Mouse (Mus musculus): Measurements from ENCODE around the gene Frat2. TPM values are rescaled to one million over a fixed set of nuclear protein-coding genes. Genes with fewer than 3 reads are reported as not detected.
"Not testable (repeated sequence)": the region's sequence is repeated elsewhere in the genome, so short reads cannot be mapped to it uniquely, and the experiment has no call there.

Frat2 gene
- polyA plus RNA-seq, 1 experiment from 2014 or later, result 1.2 TPM

DNA sequence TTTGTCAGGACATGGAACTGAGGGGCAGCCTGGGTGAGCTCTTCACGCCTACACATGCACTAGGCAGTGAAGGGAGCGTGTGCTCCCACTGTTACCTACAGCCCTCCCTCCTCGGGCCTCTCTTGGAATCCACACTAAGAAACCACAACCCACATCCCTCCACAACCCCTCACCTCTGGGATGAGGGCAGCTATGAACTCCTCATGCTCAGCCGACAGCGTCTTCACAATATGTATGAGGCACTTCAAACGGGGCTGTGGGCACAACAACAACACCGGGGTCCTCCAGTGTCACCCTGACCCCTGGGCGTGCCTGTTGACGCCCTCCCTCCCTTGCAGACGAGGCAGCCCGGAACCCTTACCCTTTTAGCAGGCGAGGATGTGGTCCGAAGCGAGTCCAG lies 26.4 kb upstream of the Frat2 start:
- 88% methylated on average over 14 of the region's 14 CpGs for WGBS
- Histone ChIP-seq H3K36me3 (ENCODE audit: control insufficient read depth, insufficient read depth, low read length) (peaks cover 71% of the 10 kb centered on the region), H3K9ac (ENCODE audit: low read length) (no peak overlapping the region)

DNA sequence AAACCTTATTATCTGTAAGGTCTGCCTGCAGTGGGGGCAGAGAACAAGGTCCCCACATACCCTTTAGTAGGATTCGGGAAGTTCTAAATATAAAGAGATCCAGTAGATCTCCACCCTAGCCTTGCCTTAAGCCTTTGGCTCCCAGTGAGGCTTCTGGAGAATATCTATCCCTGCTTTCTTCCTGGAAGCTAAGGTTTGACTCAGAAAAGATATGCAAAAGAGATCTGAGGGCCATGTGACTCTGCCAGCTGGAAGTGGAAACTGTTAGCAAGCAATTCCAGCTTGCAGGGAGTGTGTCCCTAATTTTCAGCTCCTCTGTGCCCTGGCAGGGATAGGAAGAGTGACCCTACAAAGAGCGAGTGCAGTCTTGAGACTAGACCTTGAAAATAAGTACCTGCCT lies 24.4 kb upstream of the Frat2 start:
- Histone ChIP-seq H3K4me3 (ENCODE audit: control insufficient read depth in 1 of 2, insufficient read depth in 1 of 2, low read depth in 1 of 2, low read length in 2 of 2) (no peak overlapping the region), H3K27me3 (ENCODE audit: control insufficient read depth, insufficient read depth, low read length) (no peaks in the 10 kb centered on the region), H3K9me3 (ENCODE audit: control insufficient read depth, low read length) (no peaks in the 10 kb centered on the region), H3K4me1 (ENCODE audit: control insufficient read depth in 2 of 2, insufficient read depth in 2 of 2, low read length in 2 of 2) (no peaks in the 10 kb centered on the region), H3K36me3 (ENCODE audit: control insufficient read depth, insufficient read depth, low read length) (peaks cover 83% of the 10 kb centered on the region), H3K4me2 (ENCODE audit: low read length) (no peak overlapping the region), H3K27ac (replicated peaks in 1 of 2; ENCODE audit: control insufficient read depth in 1 of 2, insufficient read depth in 1 of 2, low read depth in 2 of 2, low read length in 2 of 2) (no peak overlapping the region), H3K9ac (ENCODE audit: low read length) (no peak overlapping the region)
- WGBS, result 79% methylated on average over 2 of the region's 2 CpGs
- no peak for ATAC-seq (ENCODE audit: insufficient number of reproducible peaks, insufficient read depth, low FRiP score, low read depth)

More for the DNA sequence above, 26.4 kb upstream of the Frat2 start:
- Histone ChIP-seq H3K27me3 (ENCODE audit: control insufficient read depth, insufficient read depth, low read length) (no peaks in the 10 kb centered on the region), H3K27ac (replicated peaks in 1 of 2; ENCODE audit: control insufficient read depth in 1 of 2, insufficient read depth in 1 of 2, low read depth in 2 of 2, low read length in 2 of 2) (no peak overlapping the region), H3K4me1 (ENCODE audit: control insufficient read depth in 2 of 2, insufficient read depth in 2 of 2, low read length in 2 of 2) (no peaks in the 10 kb centered on the region), H3K4me3 (ENCODE audit: control insufficient read depth in 1 of 2, insufficient read depth in 1 of 2, low read depth in 1 of 2, low read length in 2 of 2) (no peak overlapping the region), H3K9me3 (ENCODE audit: control insufficient read depth, low read length) (no peaks in the 10 kb centered on the region), H3K4me2 (ENCODE audit: low read length) (no peak overlapping the region)
- ATAC-seq (ENCODE audit: insufficient number of reproducible peaks, insufficient read depth, low FRiP score, low read depth), result no peak

DNA sequence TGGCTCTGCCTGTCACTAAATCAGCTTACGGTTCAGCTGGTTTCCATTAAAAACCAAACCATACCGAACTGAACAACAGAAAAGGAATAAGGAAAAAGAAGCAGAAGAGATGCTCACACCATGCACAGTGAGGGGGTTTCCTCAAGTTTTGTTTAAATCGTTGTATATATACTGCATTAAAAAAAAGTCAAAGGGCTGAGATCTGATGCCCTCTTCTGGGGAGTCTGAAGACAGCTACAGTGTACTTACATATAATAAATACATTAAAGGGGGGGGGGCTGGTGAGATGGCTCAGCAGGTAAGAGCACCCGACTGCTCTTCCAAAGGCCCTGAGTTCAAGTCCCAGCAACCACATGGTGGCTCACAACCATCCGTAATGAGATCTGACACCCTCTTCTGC lies 22.0 kb upstream of the Frat2 start:
- H3K27me3 ChIP-seq (ENCODE audit: control insufficient read depth, insufficient read depth, low read length); H3K4me1 ChIP-seq (ENCODE audit: control insufficient read depth in 2 of 2, insufficient read depth in 2 of 2, low read length in 2 of 2); H3K9me3 ChIP-seq (ENCODE audit: control insufficient read depth, low read length); H3K4me3 ChIP-seq (ENCODE audit: control insufficient read depth in 1 of 2, insufficient read depth in 1 of 2, low read depth in 1 of 2, low read length in 2 of 2); H3K27ac ChIP-seq (replicated peaks in 1 of 2; ENCODE audit: control insufficient read depth in 1 of 2, insufficient read depth in 1 of 2, low read depth in 2 of 2, low read length in 2 of 2); H3K9ac ChIP-seq (ENCODE audit: low read length); ATAC-seq (ENCODE audit: insufficient number of reproducible peaks, insufficient read depth, low FRiP score, low read depth); H3K4me2 ChIP-seq (ENCODE audit: low read length): not testable (repeated sequence)
- peaks cover 90% of the 10 kb centered on the region for H3K36me3 ChIP-seq (ENCODE audit: control insufficient read depth, insufficient read depth, low read length)
- WGBS, result 81% methylated on average over 5 of the region's 5 CpGs

DNA sequence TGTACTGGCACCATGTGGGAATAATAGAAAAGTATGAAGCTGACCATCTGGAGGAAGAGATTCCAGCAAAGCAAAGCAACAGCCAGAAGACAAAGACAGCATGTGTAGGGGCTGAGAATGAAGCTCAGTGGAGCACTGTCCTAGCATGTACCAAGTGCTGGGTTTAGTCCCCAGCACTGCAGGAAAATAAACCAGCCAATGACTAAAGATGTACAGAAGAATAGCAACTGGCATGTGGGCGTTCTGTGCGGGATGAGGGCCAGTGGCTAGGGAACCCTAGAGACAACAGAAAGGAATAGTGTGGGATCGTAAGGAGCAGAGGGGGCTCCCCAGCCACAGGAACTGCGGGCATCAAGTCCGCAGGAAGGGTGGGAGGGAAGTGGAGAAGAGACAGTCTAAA lies 21.4 kb upstream of the Frat2 start:
- ATAC-seq (ENCODE audit: insufficient number of reproducible peaks, insufficient read depth, low FRiP score, low read depth), result no peak
- 89% methylated on average over 5 of the region's 5 CpGs for WGBS

DNA sequence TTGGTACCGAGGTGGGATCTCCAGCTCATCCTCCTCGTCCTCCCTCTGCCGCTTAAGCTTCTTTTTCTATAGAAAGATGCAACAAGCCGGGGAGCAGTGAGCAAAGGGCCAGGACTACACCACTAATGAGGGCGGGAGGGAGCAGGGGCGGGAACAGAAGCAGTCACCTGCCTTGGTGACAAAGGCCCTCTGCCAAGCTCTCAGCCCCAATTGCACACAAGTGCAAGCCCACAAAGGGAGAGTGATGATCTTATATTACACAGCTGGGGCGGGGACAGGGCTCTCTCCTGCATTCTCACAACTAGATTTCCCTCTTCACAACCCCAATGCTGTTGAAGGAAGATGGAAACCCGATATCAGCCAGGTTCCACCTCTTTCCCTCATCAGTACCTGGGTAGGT lies 18.8 kb upstream of the Frat2 start:
- Histone ChIP-seq H3K27me3 (ENCODE audit: control insufficient read depth, insufficient read depth, low read length) (no peaks in the 10 kb centered on the region), H3K4me1 (ENCODE audit: control insufficient read depth in 2 of 2, insufficient read depth in 2 of 2, low read length in 2 of 2) (no peaks in the 10 kb centered on the region), H3K9ac (ENCODE audit: low read length) (no peak overlapping the region), H3K4me2 (ENCODE audit: low read length) (no peak overlapping the region), H3K27ac (replicated peaks in 1 of 2; ENCODE audit: control insufficient read depth in 1 of 2, insufficient read depth in 1 of 2, low read depth in 2 of 2, low read length in 2 of 2) (no peak overlapping the region), H3K4me3 (ENCODE audit: control insufficient read depth in 1 of 2, insufficient read depth in 1 of 2, low read depth in 1 of 2, low read length in 2 of 2) (no peak overlapping the region), H3K36me3 (ENCODE audit: control insufficient read depth, insufficient read depth, low read length) (peaks cover 85% of the 10 kb centered on the region), H3K9me3 (ENCODE audit: control insufficient read depth, low read length) (no peaks in the 10 kb centered on the region)
- no peak for ATAC-seq (ENCODE audit: insufficient number of reproducible peaks, insufficient read depth, low FRiP score, low read depth)
- WGBS, result 92% methylated on average over 8 of the region's 8 CpGs

More for the DNA sequence above, 21.4 kb upstream of the Frat2 start:
- no peaks in the 10 kb centered on the region for H3K27me3 ChIP-seq (ENCODE audit: control insufficient read depth, insufficient read depth, low read length)
- H3K9ac ChIP-seq (ENCODE audit: low read length), result no peak overlapping the region
- no peaks in the 10 kb centered on the region for H3K9me3 ChIP-seq (ENCODE audit: control insufficient read depth, low read length)
- H3K4me2 ChIP-seq (ENCODE audit: low read length), result no peak overlapping the region
- H3K4me3 ChIP-seq (ENCODE audit: control insufficient read depth in 1 of 2, insufficient read depth in 1 of 2, low read depth in 1 of 2, low read length in 2 of 2), result no peak overlapping the region
- H3K27ac ChIP-seq (replicated peaks in 1 of 2; ENCODE audit: control insufficient read depth in 1 of 2, insufficient read depth in 1 of 2, low read depth in 2 of 2, low read length in 2 of 2), result no peak overlapping the region
- no peaks in the 10 kb centered on the region for H3K4me1 ChIP-seq (ENCODE audit: control insufficient read depth in 2 of 2, insufficient read depth in 2 of 2, low read length in 2 of 2)
- H3K36me3 ChIP-seq (ENCODE audit: control insufficient read depth, insufficient read depth, low read length), result peaks cover 89% of the 10 kb centered on the region

DNA sequence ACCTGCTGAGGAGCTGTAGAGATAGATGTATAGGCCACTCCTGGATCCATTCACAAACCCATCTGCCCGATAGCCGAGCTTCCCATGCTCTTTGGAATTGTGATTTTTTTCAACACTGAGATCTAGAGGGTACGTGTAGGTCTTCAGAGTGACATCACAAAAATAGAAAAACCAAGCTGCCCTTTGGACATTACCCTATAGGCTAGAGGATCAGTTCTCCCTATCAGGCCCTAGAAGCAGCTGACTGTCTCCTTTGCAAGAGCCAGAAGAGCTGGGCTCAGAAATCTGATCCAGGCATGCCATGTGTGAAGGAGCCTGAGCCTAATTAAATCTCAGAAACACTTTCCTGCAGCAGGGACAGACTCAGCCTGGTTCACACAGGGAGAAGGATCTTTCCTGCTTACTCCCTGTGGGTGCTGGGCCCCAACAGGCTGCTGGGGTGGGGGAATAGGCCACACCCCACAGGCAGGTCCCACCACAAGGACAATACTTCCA lies 9.9 kb upstream of the Frat2 start:
- Histone ChIP-seq H3K9me3 (ENCODE audit: control insufficient read depth, low read length) (no peaks in the 10 kb centered on the region), H3K27ac (replicated peaks in 1 of 2; ENCODE audit: control insufficient read depth in 1 of 2, insufficient read depth in 1 of 2, low read depth in 2 of 2, low read length in 2 of 2) (no peak overlapping the region), H3K27me3 (ENCODE audit: control insufficient read depth, insufficient read depth, low read length) (no peaks in the 10 kb centered on the region), H3K9ac (ENCODE audit: low read length) (no peak overlapping the region), H3K36me3 (ENCODE audit: control insufficient read depth, insufficient read depth, low read length) (peaks cover 13% of the 10 kb centered on the region), H3K4me2 (ENCODE audit: low read length) (no peak overlapping the region), H3K4me3 (ENCODE audit: control insufficient read depth in 1 of 2, insufficient read depth in 1 of 2, low read depth in 1 of 2, low read length in 2 of 2) (no peak overlapping the region), H3K4me1 (ENCODE audit: control insufficient read depth in 2 of 2, insufficient read depth in 2 of 2, low read length in 2 of 2) (no peaks in the 10 kb centered on the region)
- ATAC-seq (ENCODE audit: insufficient number of reproducible peaks, insufficient read depth, low FRiP score, low read depth), result no peak
- WGBS, result 63% methylated on average over 3 of the region's 3 CpGs

DNA sequence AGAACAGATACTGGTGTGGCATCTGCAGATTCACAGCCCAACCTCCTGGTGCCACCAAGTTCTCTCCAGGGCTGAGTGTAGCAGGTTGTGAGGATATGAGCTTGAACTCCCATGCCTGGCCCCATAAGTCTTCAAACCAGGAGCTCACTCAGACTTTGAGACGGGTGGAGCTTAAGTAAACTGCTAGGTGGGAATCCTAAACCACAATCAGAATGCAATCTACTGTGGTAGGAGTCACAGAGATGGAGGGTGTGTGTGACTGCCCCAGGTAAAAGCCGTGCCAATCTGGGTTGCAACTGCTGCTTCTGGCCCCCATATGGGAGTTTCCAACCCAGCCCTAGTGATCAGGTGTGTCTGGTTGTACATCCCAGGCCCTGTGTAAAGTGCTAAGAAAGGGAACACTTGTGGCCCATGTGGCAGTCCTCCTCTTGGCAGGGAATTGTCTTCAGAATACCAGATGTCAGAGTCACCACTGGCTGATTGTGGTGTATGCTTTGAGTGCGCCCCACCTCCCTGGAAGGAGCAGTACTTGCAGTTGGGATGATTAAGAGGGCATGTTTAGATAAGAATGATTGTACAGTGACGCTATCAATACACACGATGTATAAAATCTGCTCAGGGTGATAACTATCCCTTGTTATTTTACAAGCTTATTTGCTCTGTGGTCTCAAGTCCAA lies 9.3 kb upstream of the Frat2 start:
- Histone ChIP-seq H3K4me3 (ENCODE audit: control insufficient read depth in 1 of 2, insufficient read depth in 1 of 2, low read depth in 1 of 2, low read length in 2 of 2) (no peak overlapping the region), H3K4me1 (ENCODE audit: control insufficient read depth in 2 of 2, insufficient read depth in 2 of 2, low read length in 2 of 2) (no peaks in the 10 kb centered on the region), H3K9me3 (ENCODE audit: control insufficient read depth, low read length) (no peaks in the 10 kb centered on the region), H3K36me3 (ENCODE audit: control insufficient read depth, insufficient read depth, low read length) (peaks cover 7% of the 10 kb centered on the region), H3K9ac (ENCODE audit: low read length) (no peak overlapping the region), H3K27me3 (ENCODE audit: control insufficient read depth, insufficient read depth, low read length) (no peaks in the 10 kb centered on the region), H3K27ac (replicated peaks in 1 of 2; ENCODE audit: control insufficient read depth in 1 of 2, insufficient read depth in 1 of 2, low read depth in 2 of 2, low read length in 2 of 2) (no peak overlapping the region), H3K4me2 (ENCODE audit: low read length) (no peak overlapping the region)
- no peak for ATAC-seq (ENCODE audit: insufficient number of reproducible peaks, insufficient read depth, low FRiP score, low read depth)
- WGBS, result 61% methylated on average over 5 of the region's 5 CpGs

DNA sequence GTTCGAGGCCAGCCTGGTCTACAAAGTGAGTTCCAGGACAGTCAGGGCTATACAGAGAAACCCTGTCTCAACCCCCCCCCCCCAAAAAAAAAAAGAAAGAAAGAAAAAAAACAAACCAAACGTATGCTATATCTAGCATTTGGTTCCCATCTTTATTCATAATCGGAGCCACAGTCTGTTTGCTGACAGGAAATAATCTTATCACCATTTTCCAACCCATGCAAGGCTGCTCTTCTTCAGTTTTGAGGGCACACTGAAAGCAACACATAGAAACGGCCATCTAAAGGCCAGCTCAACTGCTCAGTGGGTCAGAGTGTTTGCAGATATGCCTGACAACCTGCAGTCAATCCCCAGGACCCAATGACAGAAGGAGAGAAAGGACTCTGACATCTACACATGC lies 4.5 kb upstream of the Frat2 start:
- no peak overlapping the region for H3K4me2 ChIP-seq (ENCODE audit: low read length)
- H3K9ac ChIP-seq (ENCODE audit: low read length), result no peak overlapping the region
- no peak for ATAC-seq (ENCODE audit: insufficient number of reproducible peaks, insufficient read depth, low FRiP score, low read depth)
- H3K4me3 ChIP-seq (ENCODE audit: control insufficient read depth in 1 of 2, insufficient read depth in 1 of 2, low read depth in 1 of 2, low read length in 2 of 2), result no peak overlapping the region
- 65% methylated on average over 4 of the region's 4 CpGs for WGBS
- no peaks in the 10 kb centered on the region for H3K36me3 ChIP-seq (ENCODE audit: control insufficient read depth, insufficient read depth, low read length)
- no peaks in the 10 kb centered on the region for H3K9me3 ChIP-seq (ENCODE audit: control insufficient read depth, low read length)
- no peaks in the 10 kb centered on the region for H3K27me3 ChIP-seq (ENCODE audit: control insufficient read depth, insufficient read depth, low read length)
- no peak overlapping the region for H3K27ac ChIP-seq (replicated peaks in 1 of 2; ENCODE audit: control insufficient read depth in 1 of 2, insufficient read depth in 1 of 2, low read depth in 2 of 2, low read length in 2 of 2)
- no peaks in the 10 kb centered on the region for H3K4me1 ChIP-seq (ENCODE audit: control insufficient read depth in 2 of 2, insufficient read depth in 2 of 2, low read length in 2 of 2)
